In genomic region chr7:90372804-90373203, GRCm38 (mm10) we compare ENCODE assay signal across 16 mouse cellular contexts. TPM values are rescaled to one million over a fixed set of nuclear protein-coding genes. Genes with fewer than 3 reads are reported as not detected.
DNase-seq lines count a peak whose midpoint lies in the region; ATAC-seq and TF ChIP-seq lines count a peak whose summit lies in the region.
"Had no signal": no experiment of that assay in that cellular context is flagged by ENCODE, and none has a peak within 500 bp of the region (broad histone marks: within the 10 kb centered on the region; RNA-seq: fewer than 3 reads in every experiment).

No protein-coding gene starts in this region.

- peaks cover 13% of the 10 kb centered on the region for H3K4me1 ChIP-seq in intestine, embryonic 14.5 days (replicated peaks; ENCODE audit: control insufficient read depth, insufficient read depth, low read length)
- no peaks in the 10 kb centered on the region for H3K4me1 ChIP-seq in intestine, postnatal 0 days (replicated peaks; ENCODE audit: control insufficient read depth, insufficient read depth, low read length)
- peaks cover 5% of the 10 kb centered on the region; the same call in 1 of the 2 replicates for H3K4me1 ChIP-seq in heart, embryonic 11.5 days (ENCODE audit: control insufficient read depth, insufficient read depth, low read length)
- H3K4me1 ChIP-seq in kidney, postnatal 0 days (replicated peaks; ENCODE audit: insufficient read depth, low read length): no peaks in the 10 kb centered on the region
- no peaks in the 10 kb centered on the region for H3K4me1 ChIP-seq in forebrain, embryonic 15.5 days
- H3K4me1 ChIP-seq: neural tube, embryonic 12.5 days had no signal

- 19% methylated on average over 4 of the region's 4 CpGs for WGBS in intestine, embryonic 14.5 days
- 11% methylated on average over 4 of the region's 4 CpGs for WGBS in intestine, postnatal 0 days
- whole genome bisulfite sequencing in heart, embryonic 11.5 days (ENCODE audit: insufficient replicate concordance): 29% methylated on average over 4 of the region's 4 CpGs
- 58% methylated on average over 4 of the region's 4 CpGs for WGBS in kidney, postnatal 0 days
- 80% methylated on average over 4 of the region's 4 CpGs for WGBS in forebrain, embryonic 15.5 days

- no peaks in the 10 kb centered on the region for H3K36me3 ChIP-seq in intestine, embryonic 14.5 days (ENCODE audit: control insufficient read depth, insufficient read depth, low read length)
- no peaks in the 10 kb centered on the region for H3K36me3 ChIP-seq in intestine, postnatal 0 days (ENCODE audit: control insufficient read depth, insufficient read depth)
- H3K36me3 ChIP-seq in heart, embryonic 11.5 days (ENCODE audit: control insufficient read depth, insufficient read depth, low read length): no peaks in the 10 kb centered on the region
- no peaks in the 10 kb centered on the region for H3K36me3 ChIP-seq in kidney, postnatal 0 days (ENCODE audit: insufficient read depth, low read length)
- H3K36me3 ChIP-seq in forebrain, embryonic 15.5 days: no peaks in the 10 kb centered on the region
- H3K36me3 ChIP-seq: neural tube, embryonic 12.5 days had no signal

- no peak overlapping the region for H3K9ac ChIP-seq in intestine, embryonic 14.5 days (ENCODE audit: low read length)
- no peak overlapping the region for H3K9ac ChIP-seq in intestine, postnatal 0 days (ENCODE audit: low read depth, low read length)
- H3K9ac ChIP-seq in heart, embryonic 11.5 days (ENCODE audit: low read depth, low read length): no peak overlapping the region
- H3K9ac ChIP-seq in kidney, postnatal 0 days (ENCODE audit: low read depth, low read length): no peak overlapping the region
- H3K9ac ChIP-seq in forebrain, embryonic 15.5 days (replicated peaks): no peak overlapping the region
- H3K9ac ChIP-seq: neural tube, embryonic 12.5 days had no signal

- DNase-seq in intestine, embryonic 14.5 days (ENCODE audit: low spot score): no peak
- peak; percentile 68 for DNase-seq in kidney, postnatal 0 days (ENCODE audit: low spot score)
- DNase-seq in lung, postnatal 36 days: peak; percentile 29
- no peak for DNase-seq in ovary, postnatal 14 days (ENCODE audit: low spot score)
- DNase-seq: adrenal gland, postnatal 10 days; B cell, adult 2 months; cerebellum, adult 9-11 months; liver; spleen, adult 18-20 months had no signal

- no peak overlapping the region for H3K4me2 ChIP-seq in intestine, embryonic 14.5 days (ENCODE audit: low read length)
- no peak overlapping the region for H3K4me2 ChIP-seq in intestine, postnatal 0 days (replicated peaks; ENCODE audit: low read depth)
- no peak overlapping the region for H3K4me2 ChIP-seq in heart, embryonic 11.5 days
- H3K4me2 ChIP-seq in kidney, postnatal 0 days (ENCODE audit: low read length): no peak overlapping the region
- no peak overlapping the region for H3K4me2 ChIP-seq in forebrain, embryonic 15.5 days (replicated peaks)
- H3K4me2 ChIP-seq: neural tube, embryonic 12.5 days had no signal

- no peaks in the 10 kb centered on the region for H3K27me3 ChIP-seq in intestine, embryonic 14.5 days (replicated peaks; ENCODE audit: control insufficient read depth, insufficient read depth, low read length)
- no peaks in the 10 kb centered on the region for H3K27me3 ChIP-seq in intestine, postnatal 0 days (replicated peaks; ENCODE audit: control insufficient read depth, insufficient read depth, low read length)
- no peaks in the 10 kb centered on the region for H3K27me3 ChIP-seq in heart, embryonic 11.5 days (ENCODE audit: control insufficient read depth, insufficient read depth, low read length)
- H3K27me3 ChIP-seq in kidney, postnatal 0 days (ENCODE audit: insufficient read depth, low read length): no peaks in the 10 kb centered on the region
- H3K27me3 ChIP-seq in forebrain, embryonic 15.5 days: no peaks in the 10 kb centered on the region
- H3K27me3 ChIP-seq: neural tube, embryonic 12.5 days had no signal

- no peak for ATAC-seq in intestine, embryonic 14.5 days (replicated peaks; ENCODE audit: low FRiP score, low TSS enrichment, low read depth)
- no peak for ATAC-seq in intestine, postnatal 0 days
- ATAC-seq in heart, embryonic 11.5 days (replicated peaks; ENCODE audit: insufficient number of reproducible peaks, low FRiP score, low TSS enrichment): no peak
- ATAC-seq in kidney, postnatal 0 days (replicated peaks; ENCODE audit: low FRiP score, low read depth): no peak
- ATAC-seq in activated CD4-positive, CD25-positive, alpha-beta regulatory T cell, adult 4 months: no peak
- ATAC-seq in forebrain, embryonic 15.5 days (replicated peaks): no peak
- ATAC-seq: hindbrain, postnatal 0 days had no signal

- peak overlapping the region; percentile 62 for H3K27ac ChIP-seq in intestine, embryonic 14.5 days (ENCODE audit: low read depth)
- no peak overlapping the region for H3K27ac ChIP-seq in intestine, postnatal 0 days (ENCODE audit: low read depth, low read length)
- peak overlapping the region; percentile 11; the same call in 1 of the 2 replicates for H3K27ac ChIP-seq in heart, embryonic 11.5 days (ENCODE audit: low read depth, low read length)
- peak overlapping the region; percentile 36; the same call in 1 of the 2 replicates for H3K27ac ChIP-seq in kidney, postnatal 0 days
- no peak overlapping the region for H3K27ac ChIP-seq in forebrain, embryonic 15.5 days (replicated peaks)
- H3K27ac ChIP-seq: hindbrain, postnatal 0 days; layer of hippocampus, adult 2 months; neural tube, embryonic 12.5 days had no signal

- H3K4me3 ChIP-seq in intestine, embryonic 14.5 days (ENCODE audit: low read depth, low read length): no peak overlapping the region
- no peak overlapping the region for H3K4me3 ChIP-seq in intestine, postnatal 0 days (ENCODE audit: low read depth, low read length)
- H3K4me3 ChIP-seq in heart, embryonic 11.5 days (ENCODE audit: low read depth, low read length): no peak overlapping the region
- H3K4me3 ChIP-seq in kidney, postnatal 0 days (replicated peaks; ENCODE audit: low read depth, low read length): no peak overlapping the region
- no peak overlapping the region for H3K4me3 ChIP-seq in forebrain, embryonic 15.5 days
- H3K4me3 ChIP-seq: layer of hippocampus, adult 2 months; neural tube, embryonic 12.5 days had no signal

- no peak for TF ChIP-seq CTCF in intestine, postnatal 0 days (IDR thresholded peaks at IDR 0.05; ENCODE audit: low read depth)
- no peak for TF ChIP-seq CTCF in kidney, postnatal 0 days (IDR thresholded peaks at IDR 0.05; ENCODE audit: low read depth)

- no peaks in the 10 kb centered on the region for H3K9me3 ChIP-seq in intestine, embryonic 14.5 days (ENCODE audit: control insufficient read depth, low read length)
- no peaks in the 10 kb centered on the region for H3K9me3 ChIP-seq in intestine, postnatal 0 days (ENCODE audit: control insufficient read depth)
- no peaks in the 10 kb centered on the region for H3K9me3 ChIP-seq in heart, embryonic 11.5 days (replicated peaks; ENCODE audit: control insufficient read depth, low read length)
- no peaks in the 10 kb centered on the region for H3K9me3 ChIP-seq in kidney, postnatal 0 days (replicated peaks; ENCODE audit: low read length)
- no peaks in the 10 kb centered on the region for H3K9me3 ChIP-seq in forebrain, embryonic 15.5 days
- H3K9me3 ChIP-seq: neural tube, embryonic 12.5 days had no signal

RNA-seq across cellular contexts. Expression of gene Ccdc89, which starts 53.6 kb away (rescaled TPM):
- 1.3 and 1.6 TPM in 2 replicates for polyA plus RNA-seq in intestine, embryonic 14.5 days (2014; fragmentation: Nextera tagmentation; extraction: Ambion mirVana)
- 0.31 and 0.47 TPM in 2 replicates for polyA plus RNA-seq in intestine, postnatal 0 days (2015; fragmentation: Nextera tagmentation; extraction: Ambion mirVana)
- polyA plus RNA-seq in heart, embryonic 11.5 days (2014; fragmentation: Nextera tagmentation; extraction: Ambion mirVana): 0.64 and 1.2 TPM in 2 replicates
- 1.0 and 1.6 TPM in 2 replicates for polyA plus RNA-seq in kidney, postnatal 0 days (2015; fragmentation: Nextera tagmentation; extraction: Ambion mirVana)
- polyA plus RNA-seq in activated CD4-positive, CD25-positive, alpha-beta regulatory T cell, adult 4 months (2017; shearing (Covaris generic)): not detected
- polyA plus RNA-seq in forebrain, embryonic 15.5 days (2015; fragmentation: Nextera tagmentation; extraction: Ambion mirVana): 1.3 and 1.5 TPM in 2 replicates

Comparison
In these comparisons a context has a peak if more than half of its experiments do, and no peak if none do; other contexts are left out.
1. H3K27ac ChIP-seq: peak in intestine, embryonic 14.5 days (single experiment), heart, embryonic 11.5 days (single experiment) and kidney, postnatal 0 days (single experiment); none in intestine, postnatal 0 days (single experiment) and forebrain, embryonic 15.5 days (single experiment).
2. DNase-seq: peak in kidney, postnatal 0 days (single experiment) and lung, postnatal 36 days (single experiment); none in intestine, embryonic 14.5 days (single experiment) and ovary, postnatal 14 days (single experiment).